In genomic region chr1:162215743-162216142, GRCm38 (mm10) we compare ENCODE assay signal across 15 mouse cellular contexts.
A peak's percentile ranks its signal among the peaks of the same experiment; 100 is the strongest.
DNase-seq lines count a peak whose midpoint lies in the region; ATAC-seq and TF ChIP-seq lines count a peak whose summit lies in the region.
"Had no signal": no experiment of that assay in that cellular context is flagged by ENCODE, and none has a peak within 500 bp of the region (broad histone marks: within the 10 kb centered on the region; RNA-seq: fewer than 3 reads in every experiment).

No protein-coding gene starts in this region.

- H3K79me2 ChIP-seq in myocyte (ENCODE audit: control insufficient read depth, insufficient read depth): peaks cover 31% of the 10 kb centered on the region

- WGBS in heart, embryonic 10.5 days: 31% methylated on average over 5 of the region's 5 CpGs
- 65% methylated on average over 5 of the region's 5 CpGs for WGBS in liver, embryonic 11.5 days
- 77% methylated on average over 5 of the region's 5 CpGs for WGBS in liver, postnatal 0 days (ENCODE audit: insufficient replicate concordance)
- 26% methylated on average over 5 of the region's 5 CpGs for WGBS in embryonic facial prominence, embryonic 13.5 days

- H3K4me1 ChIP-seq in heart, embryonic 10.5 days: peaks cover 37% of the 10 kb centered on the region
- 0 out of 2 replicates have a peak, but pooled peaks cover under 1% of the 10 kb centered on the region for H3K4me1 ChIP-seq in liver, embryonic 11.5 days (replicated peaks; ENCODE audit: control insufficient read depth, insufficient read depth, low read length)
- H3K4me1 ChIP-seq in liver, postnatal 0 days (ENCODE audit: insufficient read depth): peaks cover 3% of the 10 kb centered on the region; the same call in 1 of the 2 replicates
- H3K4me1 ChIP-seq in embryonic facial prominence, embryonic 13.5 days: peaks cover 44% of the 10 kb centered on the region

- no peak for DNase-seq in heart, embryonic 10.5 days (ENCODE audit: low spot score)
- DNase-seq in heart, adult 9 months (ENCODE audit: low spot score in 2 of 2): no peak
- no peak for DNase-seq in liver, embryonic 11.5 days (ENCODE audit: low spot score)
- no peak for DNase-seq in liver, postnatal 0 days
- DNase-seq in adrenal gland, postnatal 36 days: no peak
- DNase-seq: cerebellum, adult 8-10 months; gastrocnemius, postnatal 36 days; kidney, adult 9 months; midbrain, embryonic 14.5 days; right cerebral cortex, postnatal 4 days had no signal

- TF ChIP-seq CTCF in liver, postnatal 0 days (IDR thresholded peaks at IDR 0.05; ENCODE audit: low read depth): no peak

- no peak for ATAC-seq in liver, embryonic 11.5 days (replicated peaks; ENCODE audit: low FRiP score)
- no peak for ATAC-seq in liver, postnatal 0 days
- no peak for ATAC-seq in embryonic facial prominence, embryonic 13.5 days (ENCODE audit: insufficient number of reproducible peaks, insufficient read depth, low FRiP score, low TSS enrichment, low read depth)
- ATAC-seq in erythroid progenitor cell, adult 5-6 weeks (replicated peaks; ENCODE audit: low FRiP score, poor library complexity, severe bottlenecking): no peak

- H3K9me3 ChIP-seq in heart, embryonic 10.5 days: no peaks in the 10 kb centered on the region
- H3K9me3 ChIP-seq in liver, embryonic 11.5 days (ENCODE audit: control insufficient read depth, low read length): no peaks in the 10 kb centered on the region
- H3K9me3 ChIP-seq in liver, postnatal 0 days (ENCODE audit: low read length): no peaks in the 10 kb centered on the region
- H3K9me3 ChIP-seq in embryonic facial prominence, embryonic 13.5 days: no peaks in the 10 kb centered on the region
- H3K9me3 ChIP-seq: neural tube, embryonic 15.5 days had no signal

- H3K4me3 ChIP-seq in heart, embryonic 10.5 days: no peak overlapping the region
- H3K4me3 ChIP-seq in liver, embryonic 11.5 days (ENCODE audit: low read depth, low read length): no peak overlapping the region
- no peak overlapping the region for H3K4me3 ChIP-seq in liver, postnatal 0 days (ENCODE audit: low read depth, low read length)
- no peak overlapping the region for H3K4me3 ChIP-seq in embryonic facial prominence, embryonic 13.5 days
- no peak overlapping the region for H3K4me3 ChIP-seq in myocyte
- H3K4me3 ChIP-seq: erythroblast, embryonic 14.5 days; neural tube, embryonic 15.5 days had no signal

- H3K27ac ChIP-seq in heart, embryonic 10.5 days: peak overlapping the region; percentile 75
- 0 out of 2 replicates have a peak overlapping the region, but pooled peaks have one; percentile 34 for H3K27ac ChIP-seq in liver, embryonic 11.5 days (ENCODE audit: low read depth, low read length)
- H3K27ac ChIP-seq in liver, postnatal 0 days (ENCODE audit: low read depth): no peak overlapping the region
- peak overlapping the region; percentile 100 for H3K27ac ChIP-seq in embryonic facial prominence, embryonic 13.5 days

- TF ChIP-seq POLR2A in myocyte (IDR thresholded peaks at IDR 0.05; ENCODE audit: insufficient read length, low read depth): peak; percentile 44

- H3K9ac ChIP-seq in liver, embryonic 11.5 days (ENCODE audit: low read depth, low read length): no peak overlapping the region
- no peak overlapping the region for H3K9ac ChIP-seq in liver, postnatal 0 days (replicated peaks)
- no peak overlapping the region for H3K9ac ChIP-seq in embryonic facial prominence, embryonic 13.5 days
- H3K9ac ChIP-seq: neural tube, embryonic 15.5 days had no signal

- no peak for TF ChIP-seq EP300 in liver, postnatal 0 days (IDR thresholded peaks at IDR 0.05; ENCODE audit: low read depth)

- H3K36me3 ChIP-seq in heart, embryonic 10.5 days: no peaks in the 10 kb centered on the region
- no peaks in the 10 kb centered on the region for H3K36me3 ChIP-seq in liver, embryonic 11.5 days (ENCODE audit: control insufficient read depth, insufficient read depth, low read length)
- H3K36me3 ChIP-seq in liver, postnatal 0 days (replicated peaks; ENCODE audit: insufficient read depth, low read length): no peaks in the 10 kb centered on the region
- no peaks in the 10 kb centered on the region for H3K36me3 ChIP-seq in embryonic facial prominence, embryonic 13.5 days
- peaks cover 14% of the 10 kb centered on the region for H3K36me3 ChIP-seq in myocyte (ENCODE audit: control insufficient read depth, insufficient read depth)
- H3K36me3 ChIP-seq: neural tube, embryonic 15.5 days had no signal

- H3K4me2 ChIP-seq in liver, embryonic 11.5 days: no peak overlapping the region
- no peak overlapping the region for H3K4me2 ChIP-seq in liver, postnatal 0 days (ENCODE audit: low read depth, low read length)
- H3K4me2 ChIP-seq in embryonic facial prominence, embryonic 13.5 days: no peak overlapping the region
- peak overlapping the region; percentile 94 for H3K4me2 ChIP-seq in myocyte (ENCODE audit: low read depth)
- H3K4me2 ChIP-seq: neural tube, embryonic 15.5 days had no signal

- no peaks in the 10 kb centered on the region for H3K27me3 ChIP-seq in heart, embryonic 10.5 days (ENCODE audit: insufficient read depth, poor library complexity, severe bottlenecking)
- no peaks in the 10 kb centered on the region for H3K27me3 ChIP-seq in liver, embryonic 11.5 days (replicated peaks; ENCODE audit: control insufficient read depth, insufficient read depth, low read length)
- H3K27me3 ChIP-seq in liver, postnatal 0 days (ENCODE audit: insufficient read depth, low read length): no peaks in the 10 kb centered on the region
- H3K27me3 ChIP-seq in embryonic facial prominence, embryonic 13.5 days: no peaks in the 10 kb centered on the region
- H3K27me3 ChIP-seq in myocyte (ENCODE audit: control insufficient read depth, insufficient read depth, insufficient read length): no peaks in the 10 kb centered on the region
- H3K27me3 ChIP-seq: neural tube, embryonic 15.5 days had no signal

- H3ac ChIP-seq in myocyte (ENCODE audit: control insufficient read depth, insufficient read length): no peak overlapping the region

TF ChIP-seq in myocyte, 11 proteins besides CTCF, POLR2A, EP300 and RAD21:
- TF ChIP-seq E2F4 (IDR thresholded peaks at IDR 0.05; ENCODE audit: insufficient read depth) (no peak), CEBPB (IDR thresholded peaks at IDR 0.05; ENCODE audit: insufficient read depth, poor library complexity, severe bottlenecking) (0 out of 2 replicates have a peak, but pooled peaks have one; percentile 34), REST (IDR thresholded peaks at IDR 0.05; ENCODE audit: insufficient read depth, insufficient read length) (no peak), POLR2AphosphoS2 (IDR thresholded peaks at IDR 0.05; ENCODE audit: insufficient read length, low read depth) (no peak), MYOD1 (IDR thresholded peaks at IDR 0.05; ENCODE audit: control insufficient read depth in 1 of 3, insufficient read length in 2 of 3, low read depth in 2 of 3) (peak in 2 of 3 experiments; percentile 32 to 54), MAX (IDR thresholded peaks at IDR 0.05; ENCODE audit: low read depth) (no peak), SRF (IDR thresholded peaks at IDR 0.05; ENCODE audit: control insufficient read depth, insufficient read length, low read depth) (no peak), USF1 (IDR thresholded peaks at IDR 0.05; ENCODE audit: low read depth) (no peak), TCF12 (IDR thresholded peaks at IDR 0.05; ENCODE audit: insufficient read depth, poor library complexity, severe bottlenecking) (no peak)
